Mouse (Mus musculus): ENCODE results near the gene Krba1. TPM values are rescaled to one million over a fixed set of nuclear protein-coding genes. Genes with fewer than 3 reads are reported as not detected.

The Krba1 gene
- total RNA-seq, 2 experiments from 2014 or later = 18.7 to 21.0 TPM

DNA sequence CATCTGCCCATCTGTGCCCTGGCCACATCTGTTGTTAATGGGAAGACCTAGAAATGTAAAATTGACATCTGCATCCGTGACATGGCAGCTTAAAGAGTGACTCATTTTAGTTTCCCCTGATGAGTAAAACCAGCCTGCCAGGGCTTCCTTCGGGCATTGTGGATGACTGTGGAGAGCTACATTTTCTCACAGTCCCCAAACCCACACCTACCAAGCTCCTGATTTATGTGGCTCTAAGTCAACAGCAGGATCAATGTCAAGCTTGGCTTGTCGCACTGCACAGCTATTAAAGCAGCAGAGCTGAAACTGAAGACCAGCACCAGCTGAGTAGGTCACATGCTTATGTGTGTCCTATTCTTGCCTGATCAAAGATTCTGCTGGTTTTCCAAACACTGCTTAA, 15.2 kb downstream of the Krba1 start:
- TF ChIP-seq CTCF (IDR thresholded peaks at IDR 0.05) = no peak
- intact Hi-C loops (cut with DNase I) = no loop called here
- peak; percentile 76 for DNase-seq
- Histone ChIP-seq H3K4me3 (peak overlapping the region; percentile 17; the same call in 1 of the 2 replicates), H3K27ac (peak overlapping the region; percentile 91)

DNA sequence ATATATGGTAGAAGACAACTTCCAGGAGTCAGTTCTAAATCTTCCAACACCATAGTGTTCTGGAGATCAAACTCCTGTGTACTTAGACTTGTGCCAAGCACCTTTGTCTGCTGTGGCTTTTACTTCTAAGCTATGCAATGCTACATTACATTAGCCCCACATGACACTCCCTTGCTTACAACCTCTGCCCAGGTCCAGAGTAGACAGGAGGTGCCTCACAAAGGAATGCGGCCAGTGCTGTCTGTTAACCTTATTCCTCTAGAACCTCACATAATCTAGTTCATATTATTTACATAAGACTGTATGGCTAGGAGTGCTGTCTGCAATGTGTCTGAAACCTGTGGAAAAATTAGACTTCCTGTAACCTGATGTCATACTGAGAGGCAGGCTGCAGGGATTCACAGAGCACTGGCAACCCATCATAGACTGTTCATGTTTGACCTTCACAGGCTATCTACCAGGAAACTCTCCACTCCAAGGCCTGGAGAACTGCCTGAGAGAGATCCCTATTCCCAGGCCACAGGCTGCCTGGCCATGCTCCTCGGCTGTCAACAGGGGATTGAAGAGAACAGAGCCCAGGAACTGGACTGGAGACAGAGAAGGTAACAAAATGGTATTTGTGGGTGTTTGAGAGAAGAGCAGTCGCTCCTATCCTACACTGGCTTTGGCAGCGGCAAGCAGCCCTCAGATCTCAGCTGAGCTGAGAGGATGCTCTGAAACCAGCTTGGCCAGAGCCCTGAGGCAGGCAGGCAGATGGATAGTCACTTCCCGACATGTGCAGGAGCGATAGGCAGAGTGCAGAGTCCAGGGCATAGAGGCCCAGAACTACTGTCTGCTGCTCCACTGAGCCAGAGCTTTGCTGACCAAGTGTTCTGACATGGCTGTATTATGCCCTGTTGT, 16.1 kb downstream of the Krba1 start:
- TF ChIP-seq CTCF (IDR thresholded peaks at IDR 0.05) = no peak
- intact Hi-C loops (cut with DNase I) = no loop called here
- Histone ChIP-seq H3K27ac (peak overlapping the region; percentile 91), H3K4me3 (peak overlapping the region; percentile 25; the same call in 1 of the 2 replicates)
- DNase-seq = peak; percentile 63

DNA sequence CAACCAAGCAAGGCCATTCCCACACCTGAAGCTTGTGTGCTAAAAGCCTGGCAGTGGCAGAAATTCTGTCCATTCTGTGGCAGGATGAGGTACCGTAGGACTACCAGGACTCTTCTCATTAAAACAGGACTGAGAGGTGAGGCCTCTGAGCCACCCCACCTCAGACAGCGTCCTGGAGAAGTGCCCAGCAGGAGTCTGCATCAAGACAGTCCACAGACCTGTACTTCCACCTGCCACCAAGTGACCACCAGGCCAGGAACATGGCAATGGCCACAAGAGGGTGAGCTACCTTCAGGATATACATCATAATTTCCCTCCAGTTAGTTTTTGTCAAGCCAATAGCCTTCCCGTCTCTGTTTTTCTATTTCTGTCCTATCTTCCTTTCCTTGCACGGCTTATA, 16.8 kb downstream of the Krba1 start:
- intact Hi-C loops (cut with DNase I) = no loop called here
- no peak; the same call in 1 of the 2 replicates for TF ChIP-seq CTCF (IDR thresholded peaks at IDR 0.05)
- DNase-seq = peak; percentile 31
- Histone ChIP-seq H3K27ac (peak overlapping the region; percentile 91), H3K4me3 (peak overlapping the region; percentile 25; the same call in 1 of the 2 replicates)

- peak overlapping the region; percentile 91 for H3K27ac ChIP-seq
- TF ChIP-seq CTCF (IDR thresholded peaks at IDR 0.05) = no peak
- peak overlapping the region; percentile 36; the same call in 1 of the 2 replicates for H3K4me3 ChIP-seq
- intact Hi-C loops (cut with DNase I) = no loop called here
- DNase-seq = peak; percentile 32
Measured at GRCm38 (mm10) chr6:48412662-48413061, 17.3 kb downstream of the Krba1 start.

GRCm38 (mm10) chr6:48413081-48413480, 17.7 kb downstream of the Krba1 start:
- intact Hi-C loops (cut with DNase I) = no loop called here
- DNase-seq = peak; percentile 48
- Histone ChIP-seq H3K27ac (peak overlapping the region; percentile 91), H3K4me3 (peak overlapping the region; percentile 36)
- no peak for TF ChIP-seq CTCF (IDR thresholded peaks at IDR 0.05)

DNA sequence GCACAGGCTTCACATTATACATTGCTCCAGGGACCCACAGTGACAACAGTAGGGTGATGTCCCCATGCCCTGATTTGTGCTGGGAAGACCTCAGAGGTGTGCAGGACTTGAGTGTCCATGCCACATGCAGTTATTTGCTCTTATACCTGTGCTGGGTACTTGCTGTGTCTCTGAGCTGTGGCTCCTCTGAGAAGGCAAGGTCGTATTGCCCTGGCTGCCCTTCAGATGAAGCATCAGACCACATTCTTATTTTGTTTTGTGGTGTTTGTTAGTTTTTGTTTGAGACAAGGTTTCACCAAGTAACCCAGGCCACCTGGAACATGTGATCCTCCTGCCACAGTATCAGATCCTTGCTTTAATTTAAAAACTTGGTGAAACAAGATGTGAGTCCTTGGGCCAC, 19.5 kb downstream of the Krba1 start:
- DNase-seq = peak; percentile 4
- Histone ChIP-seq H3K27ac (no peak overlapping the region), H3K4me3 (no peak overlapping the region)
- no peak for TF ChIP-seq CTCF (IDR thresholded peaks at IDR 0.05)
- intact Hi-C loops (cut with DNase I) = no loop called here

GRCm38 (mm10) chr6:48415636-48416035, 20.2 kb downstream of the Krba1 start:
- Histone ChIP-seq H3K4me3 (no peak overlapping the region), H3K27ac (no peak overlapping the region)
- DNase-seq = peak; percentile 14
- intact Hi-C loops (cut with DNase I) = no loop called here
- no peak for TF ChIP-seq CTCF (IDR thresholded peaks at IDR 0.05)

- no peak for DNase-seq
- no peak overlapping the region for H3K4me3 ChIP-seq
- TF ChIP-seq CTCF (IDR thresholded peaks at IDR 0.05) = no peak
- intact Hi-C loops (cut with DNase I) = no loop called here
- no peak overlapping the region for H3K27ac ChIP-seq
Measured at GRCm38 (mm10) chr6:48416486-48416885, 21.1 kb downstream of the Krba1 start.

- intact Hi-C loops (cut with DNase I) = no loop called here
- Histone ChIP-seq H3K4me3 (no peak overlapping the region), H3K27ac (no peak overlapping the region)
- no peak for TF ChIP-seq CTCF (IDR thresholded peaks at IDR 0.05)
- no peak for DNase-seq
Measured at GRCm38 (mm10) chr6:48420647-48421046, 25.3 kb downstream of the Krba1 start.

GRCm38 (mm10) chr6:48423336-48423735, 27.9 kb downstream of the Krba1 start:
- no peak for TF ChIP-seq CTCF (IDR thresholded peaks at IDR 0.05)
- intact Hi-C loops (cut with DNase I) = no loop called here
- Histone ChIP-seq H3K4me3 (no peak overlapping the region), H3K27ac (no peak overlapping the region; the same call in 1 of the 2 replicates)
- no peak for DNase-seq

DNA sequence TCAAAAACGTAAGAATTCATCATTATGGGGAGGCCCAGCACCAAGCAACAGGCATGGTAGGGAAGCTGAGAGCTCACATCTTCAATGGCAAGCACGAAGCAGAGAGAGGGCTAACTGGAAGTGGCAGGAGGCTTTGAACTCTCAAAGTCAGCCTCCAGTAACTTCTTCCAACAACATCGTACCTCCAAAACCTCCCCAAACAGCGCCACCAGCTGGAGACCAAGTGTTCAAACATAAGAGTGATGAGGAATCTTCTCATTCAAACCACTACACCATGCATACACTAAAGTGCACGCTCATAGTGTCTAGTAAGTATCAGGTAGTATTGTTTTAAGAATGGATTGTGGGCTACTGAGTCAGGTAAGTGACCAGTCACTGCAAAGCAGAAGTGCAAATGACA, 28.7 kb downstream of the Krba1 start:
- intact Hi-C loops (cut with DNase I) = no loop called here

DNA sequence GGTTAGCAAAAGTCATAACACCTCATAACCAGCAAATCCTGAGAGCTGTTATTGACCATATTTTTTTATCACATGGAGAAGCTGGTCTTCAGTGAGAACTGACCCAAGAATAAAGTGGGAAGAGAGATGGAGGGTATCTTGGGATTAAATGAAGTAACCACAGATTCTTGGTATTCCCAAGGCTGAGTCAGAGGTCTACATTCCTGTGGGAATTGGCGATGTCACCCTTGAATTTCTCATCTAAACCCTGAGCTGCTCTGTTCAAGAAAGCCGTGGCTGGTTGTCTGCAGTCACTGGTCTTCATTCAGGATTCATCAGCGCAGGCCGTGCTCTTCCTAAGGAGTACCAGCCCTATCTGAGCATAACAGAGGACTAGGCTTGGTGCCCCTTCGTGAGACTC, 31.6 kb downstream of the Krba1 start:
- Histone ChIP-seq H3K4me3 (no peak overlapping the region), H3K27ac (no peak overlapping the region)
- TF ChIP-seq CTCF (IDR thresholded peaks at IDR 0.05) = no peak
- DNase-seq = no peak
- intact Hi-C loops (cut with DNase I) = no loop called here

More for the DNA sequence above, 28.7 kb downstream of the Krba1 start:
- Histone ChIP-seq H3K4me3 (no peak overlapping the region), H3K27ac (no peak overlapping the region)
- peak; percentile 20; the same call in 1 of the 2 replicates for TF ChIP-seq CTCF (IDR thresholded peaks at IDR 0.05)
- DNase-seq = no peak

DNA sequence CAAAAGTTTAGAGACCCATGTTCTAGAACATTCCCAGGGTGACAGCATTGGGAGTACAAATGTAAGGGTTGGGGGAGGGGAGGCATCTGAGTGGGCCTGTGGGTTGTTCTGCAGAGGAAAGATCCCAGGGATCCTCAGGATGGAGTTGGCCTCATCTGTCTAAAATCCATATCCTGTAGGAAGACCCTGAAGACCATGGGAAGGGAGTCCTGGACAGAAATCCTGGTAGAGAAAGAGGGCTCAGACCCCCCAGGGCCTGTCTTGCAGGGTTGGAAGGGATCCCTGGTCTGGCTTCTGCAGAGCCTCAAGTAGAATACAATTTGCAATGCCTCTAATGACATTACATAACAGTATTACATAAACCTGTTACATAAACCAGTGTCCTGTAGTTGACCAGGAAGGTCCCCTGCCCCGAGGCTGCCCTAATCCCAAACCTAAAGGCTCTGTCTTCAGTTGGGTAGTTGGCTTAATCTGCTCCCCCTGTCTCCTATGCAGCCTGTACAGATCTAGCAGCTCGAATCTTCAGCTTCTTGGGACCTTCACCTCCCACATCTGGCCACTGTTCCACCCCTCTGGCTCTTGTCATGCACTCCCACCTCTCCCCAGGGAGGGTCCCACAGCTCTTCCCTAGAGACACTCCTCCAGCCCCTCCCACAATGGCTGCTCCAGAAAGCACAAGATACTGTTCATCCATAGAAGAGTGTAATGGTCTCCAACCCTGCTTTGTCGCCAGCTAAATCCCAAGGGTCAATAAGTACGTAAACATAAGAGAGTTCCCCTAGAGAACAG, 33.6 kb downstream of the Krba1 start:
- DNase-seq = no peak
- Histone ChIP-seq H3K27ac (no peak overlapping the region), H3K4me3 (no peak overlapping the region)
- TF ChIP-seq CTCF (IDR thresholded peaks at IDR 0.05) = no peak
- intact Hi-C loops (cut with DNase I) = no loop called here
